Mouse (Mus musculus) E14TG2a.4 (cell line): ENCODE measurements around the gene Glt1d1.
A peak's percentile ranks its signal among the peaks of the same experiment; 100 is the strongest.

ENCODE experiments used
- CTCF ChIP-seq: conservative IDR thresholded peaks from 2 replicates; pipeline ENCODE4 v1.5.1; 2014; ENCODE audit warnings: low read length
- NANOG ChIP-seq: IDR thresholded peaks from 2 replicates; pipeline ENCODE4 v1.6.1; 2014; ENCODE audit warnings: borderline replicate concordance, low read length, mixed read lengths
- POU5F1 ChIP-seq: IDR thresholded peaks from 2 replicates; pipeline ENCODE4 v1.6.1; 2014; ENCODE audit warnings: low read length, borderline replicate concordance

DNA sequence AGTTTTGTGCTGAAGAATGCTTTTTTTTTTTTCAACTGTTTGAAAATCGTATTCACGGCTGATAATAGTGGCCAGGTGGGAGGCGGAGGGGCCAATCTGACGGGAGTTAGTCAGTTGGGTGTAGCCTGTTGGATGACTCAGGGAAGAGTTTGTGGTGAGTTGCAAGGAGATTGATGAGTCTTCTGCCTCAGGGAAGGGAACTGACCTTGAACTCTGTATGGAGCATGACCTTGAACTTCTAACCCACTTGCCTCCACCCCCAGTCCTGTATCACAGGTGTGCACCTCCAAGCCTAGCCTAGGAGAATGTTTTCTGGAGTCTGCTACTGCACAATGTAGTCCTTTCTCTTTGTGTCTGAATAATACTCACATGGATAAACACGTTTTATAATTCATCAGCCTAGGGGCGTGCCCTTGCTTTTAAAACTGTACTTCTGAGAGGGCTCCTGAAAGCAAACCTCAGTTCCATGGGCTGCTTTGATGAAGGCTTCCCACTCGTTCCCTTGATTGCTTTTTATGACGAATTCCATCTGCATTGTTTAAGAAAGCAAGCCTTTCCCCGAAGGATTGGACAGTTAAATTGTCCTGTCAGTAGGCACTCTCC, 56.6 kb downstream of the Glt1d1 start:
- TF ChIP-seq CTCF (no peak), NANOG (peak; percentile 26; the same call in 1 of the 2 replicates), POU5F1 (no peak)
